Mouse (Mus musculus): ENCODE measurements around the gene Grin2c. TPM values are rescaled to one million over a fixed set of nuclear protein-coding genes. Genes with fewer than 3 reads are reported as not detected.

Gene Grin2c
- total and polyA plus RNA-seq, 3 experiments: not detected

DNA sequence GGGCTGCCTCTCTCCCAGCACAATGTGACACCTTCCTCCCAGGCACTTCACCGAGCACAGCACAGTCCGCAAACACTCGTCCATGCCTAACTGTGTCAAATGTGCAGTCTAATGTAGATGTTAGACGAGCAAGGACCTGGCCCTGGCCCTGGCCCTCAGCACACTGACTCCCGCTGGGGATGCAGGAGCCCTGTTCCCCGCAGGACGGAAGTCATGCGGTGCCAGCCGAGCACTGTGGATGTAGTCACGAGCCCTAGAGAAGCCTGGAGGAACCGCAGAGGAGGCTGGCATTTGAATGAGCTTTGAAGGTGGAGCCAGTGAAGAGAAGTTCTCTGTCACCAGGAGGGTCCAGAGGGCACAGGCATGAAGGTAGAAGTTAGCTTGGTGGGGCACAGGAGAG lies 43.6 kb downstream of the Grin2c start:
- Histone ChIP-seq H3K79me2 (ENCODE audit: control insufficient read depth, insufficient read depth, low read length, poor library complexity) (no peaks in the 10 kb centered on the region), H3K36me3 (ENCODE audit: control insufficient read depth in 1 of 2, insufficient read depth in 2 of 2, low read length in 2 of 2) (peaks cover 0 to 2% of the 10 kb centered on the region in 2 experiments; a peak in 1 of 4 replicates), H3K9me3 (replicated peaks; ENCODE audit: insufficient read depth, low read length) (no peaks in the 10 kb centered on the region), H3K4me3 (ENCODE audit: control insufficient read depth in 1 of 2, insufficient read depth in 1 of 2, low read depth in 2 of 2, low read length in 2 of 2) (no peak overlapping the region), H3K27me3 (ENCODE audit: control insufficient read depth in 1 of 2, insufficient read depth in 2 of 2, low read length in 2 of 2) (no peaks in the 10 kb centered on the region), H3K4me1 (ENCODE audit: control insufficient read depth in 1 of 2, insufficient read depth in 2 of 2, low read length in 2 of 2) (peaks cover 0 to 6% of the 10 kb centered on the region in 2 experiments; a peak in 2 of 4 replicates), H3K9ac (ENCODE audit: control insufficient read depth, low read depth, low read length, poor library complexity, severe bottlenecking) (no peak overlapping the region), H3K27ac (ENCODE audit: control insufficient read depth, low read depth, low read length) (no peak overlapping the region)
- TF ChIP-seq POLR2AphosphoS5 (IDR thresholded peaks at IDR 0.05; ENCODE audit: borderline replicate concordance, low read depth, low read length) (no peak), USF1 (IDR thresholded peaks at IDR 0.05; ENCODE audit: low read depth, low read length) (no peak), MYB (IDR thresholded peaks at IDR 0.05; ENCODE audit: low read depth, low read length) (no peak), RCOR1 (IDR thresholded peaks at IDR 0.05; ENCODE audit: low read depth, low read length) (no peak), HCFC1 (IDR thresholded peaks at IDR 0.05; ENCODE audit: low read depth, low read length) (no peak), NRF1 (IDR thresholded peaks at IDR 0.05; ENCODE audit: insufficient read depth, low read depth, low read length, poor library complexity, severe bottlenecking) (no peak), CHD2 (IDR thresholded peaks at IDR 0.05; ENCODE audit: low read length) (no peak), ELF1 (IDR thresholded peaks at IDR 0.05; ENCODE audit: low read depth, low read length) (no peak), CHD1 (IDR thresholded peaks at IDR 0.05; ENCODE audit: low read depth, low read length) (no peak), MAFK (IDR thresholded peaks at IDR 0.05; ENCODE audit: borderline replicate concordance, low read depth, low read length) (no peak), CTCF (IDR thresholded peaks at IDR 0.05 in 2 of 3, conservative IDR thresholded peaks at IDR 0.05 in 1 of 3; ENCODE audit: control insufficient read depth in 1 of 3, insufficient read depth in 1 of 3, low read depth in 2 of 3, low read length in 3 of 3, poor library complexity in 1 of 3, severe bottlenecking in 1 of 3) (no peak), ETS1 (IDR thresholded peaks at IDR 0.05; ENCODE audit: low read depth, low read length) (no peak), ZNF384 (IDR thresholded peaks at IDR 0.05; ENCODE audit: low read depth, low read length) (no peak), MYC (IDR thresholded peaks at IDR 0.05; ENCODE audit: low read depth, low read length) (no peak), E2F4 (IDR thresholded peaks at IDR 0.05; ENCODE audit: borderline replicate concordance, low read depth, low read length) (no peak), MXI1 (IDR thresholded peaks at IDR 0.05; ENCODE audit: low read depth, low read length) (no peak), POLR2AphosphoS2 (IDR thresholded peaks at IDR 0.05; ENCODE audit: low read length) (no peak)
- DNase-seq (ENCODE audit: low read depth, low spot score): no peak

DNA sequence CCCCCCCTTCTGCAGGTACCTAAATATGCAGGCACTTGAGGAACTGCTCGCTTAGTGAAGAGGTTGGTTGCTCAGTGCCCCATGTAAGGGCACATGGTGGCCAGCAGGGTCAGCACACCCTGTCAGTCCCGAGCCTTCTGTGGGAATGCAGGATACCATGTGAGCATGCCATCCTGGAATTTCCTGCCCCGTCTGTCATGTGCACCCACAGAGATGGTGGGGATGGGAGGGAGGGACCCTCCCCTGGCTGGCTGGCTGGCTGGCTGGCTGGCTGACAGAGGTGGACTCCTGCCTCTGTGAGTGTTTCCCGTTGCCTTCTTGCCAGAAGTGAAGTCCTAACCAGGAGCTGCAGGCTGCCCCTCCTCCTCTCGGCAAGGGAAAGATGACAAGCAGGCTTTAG lies 44.5 kb downstream of the Grin2c start:
- Histone ChIP-seq H3K27me3 (ENCODE audit: control insufficient read depth in 1 of 2, insufficient read depth in 2 of 2, low read length in 2 of 2) (no peaks in the 10 kb centered on the region), H3K36me3 (ENCODE audit: control insufficient read depth in 1 of 2, insufficient read depth in 2 of 2, low read length in 2 of 2) (peaks cover 0 to 2% of the 10 kb centered on the region in 2 experiments; a peak in 1 of 4 replicates), H3K4me1 (ENCODE audit: control insufficient read depth in 1 of 2, insufficient read depth in 2 of 2, low read length in 2 of 2) (peaks cover 0 to 6% of the 10 kb centered on the region in 2 experiments; a peak in 2 of 4 replicates), H3K9me3 (replicated peaks; ENCODE audit: insufficient read depth, low read length) (no peaks in the 10 kb centered on the region), H3K27ac (ENCODE audit: control insufficient read depth, low read depth, low read length) (no peak overlapping the region), H3K9ac (ENCODE audit: control insufficient read depth, low read depth, low read length, poor library complexity, severe bottlenecking) (no peak overlapping the region), H3K79me2 (ENCODE audit: control insufficient read depth, insufficient read depth, low read length, poor library complexity) (no peaks in the 10 kb centered on the region), H3K4me3 (ENCODE audit: control insufficient read depth in 1 of 2, insufficient read depth in 1 of 2, low read depth in 2 of 2, low read length in 2 of 2) (no peak overlapping the region)
- TF ChIP-seq RCOR1 (IDR thresholded peaks at IDR 0.05; ENCODE audit: low read depth, low read length): no peak
- no peak for TF ChIP-seq CHD1 (IDR thresholded peaks at IDR 0.05; ENCODE audit: low read depth, low read length)
- no peak for TF ChIP-seq TAL1 (IDR thresholded peaks at IDR 0.05; ENCODE audit: low read length)
- no peak for TF ChIP-seq MXI1 (IDR thresholded peaks at IDR 0.05; ENCODE audit: low read depth, low read length)
- no peak for TF ChIP-seq USF2 (IDR thresholded peaks at IDR 0.05; ENCODE audit: borderline replicate concordance in 1 of 2, insufficient read depth in 1 of 2, low read depth in 1 of 2, low read length in 2 of 2)
- TF ChIP-seq EP300 (IDR thresholded peaks at IDR 0.05; ENCODE audit: low read depth in 1 of 2, low read length in 2 of 2): no peak
- no peak for TF ChIP-seq MAFK (IDR thresholded peaks at IDR 0.05; ENCODE audit: borderline replicate concordance, low read depth, low read length)
- no peak for TF ChIP-seq JUND (IDR thresholded peaks at IDR 0.05; ENCODE audit: low read depth, low read length)
- TF ChIP-seq MYB (IDR thresholded peaks at IDR 0.05; ENCODE audit: low read depth, low read length): no peak
- no peak for TF ChIP-seq CHD2 (IDR thresholded peaks at IDR 0.05; ENCODE audit: low read length)
- TF ChIP-seq CTCF (IDR thresholded peaks at IDR 0.05 in 2 of 3, conservative IDR thresholded peaks at IDR 0.05 in 1 of 3; ENCODE audit: control insufficient read depth in 1 of 3, insufficient read depth in 1 of 3, low read depth in 2 of 3, low read length in 3 of 3, poor library complexity in 1 of 3, severe bottlenecking in 1 of 3): no peak
- TF ChIP-seq MEF2A (IDR thresholded peaks at IDR 0.05; ENCODE audit: extremely low read depth, insufficient replicate concordance, low read depth, low read length, poor library complexity, severe bottlenecking): no peak
- no peak for TF ChIP-seq TCF12 (IDR thresholded peaks at IDR 0.05; ENCODE audit: low read depth, low read length)
- no peak for TF ChIP-seq KAT2A (conservative IDR thresholded peaks at IDR 0.05; ENCODE audit: low read depth, low read length)
- TF ChIP-seq UBTF (IDR thresholded peaks at IDR 0.05; ENCODE audit: borderline replicate concordance, insufficient read depth, low read depth, low read length): no peak
- DNase-seq (ENCODE audit: low read depth, low spot score): no peak

All from MEL (cell line).